Mouse (Mus musculus): ENCODE data around the gene Rep15. TPM values are rescaled to one million over a fixed set of nuclear protein-coding genes. Genes with fewer than 3 reads are reported as not detected.

The Rep15 gene
- polyA plus RNA-seq, 1 experiment: 0.16 TPM

DNA sequence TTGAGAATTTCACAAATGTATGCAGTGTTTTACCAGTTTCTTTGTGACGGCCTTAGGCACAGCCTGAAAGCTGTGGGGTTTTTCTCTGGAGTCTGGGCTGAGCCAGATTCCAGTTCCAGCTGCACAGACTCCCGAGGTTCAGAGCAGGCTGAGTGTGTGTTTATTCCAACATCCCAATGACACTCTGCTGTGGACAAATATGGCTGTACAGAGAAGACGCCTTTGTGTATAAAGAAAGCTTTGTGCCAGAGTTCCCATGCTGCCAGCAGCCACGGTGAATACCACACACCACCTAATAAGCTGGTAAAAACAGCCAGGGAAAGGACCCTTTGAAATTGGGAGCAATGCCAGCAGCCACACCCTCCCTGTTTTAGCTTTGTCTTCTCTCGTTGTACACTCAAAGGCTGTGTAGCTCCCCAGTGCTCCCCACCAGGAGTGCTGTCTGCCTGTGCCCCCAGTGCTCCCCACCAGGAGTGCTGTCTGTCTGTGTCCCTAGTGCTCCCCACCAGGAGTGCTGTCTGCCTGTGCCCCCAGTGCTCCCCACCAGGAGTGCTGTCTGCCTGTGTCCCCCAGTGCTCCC is 43.5 kb downstream of the Rep15 start:
- H3K36me3 ChIP-seq (ENCODE audit: control insufficient read depth, insufficient read depth, low read length): no peaks in the 10 kb centered on the region
- H3K4me1 ChIP-seq (replicated peaks; ENCODE audit: control insufficient read depth, insufficient read depth, low read length): peaks cover 6% of the 10 kb centered on the region
- no peak overlapping the region for H3K4me3 ChIP-seq (ENCODE audit: control insufficient read depth, insufficient read depth, low read length)
- no peak overlapping the region for H3K27ac ChIP-seq (ENCODE audit: control insufficient read depth, insufficient read depth, low read length)
- DNase-seq: no peak
- TF ChIP-seq POLR2A (IDR thresholded peaks at IDR 0.05; ENCODE audit: control insufficient read depth, extremely low read depth, insufficient read depth, low read length, poor library complexity) (no peak), CTCF (IDR thresholded peaks at IDR 0.05; ENCODE audit: borderline replicate concordance, control insufficient read depth, extremely low read depth, insufficient read depth, low read length, poor library complexity) (no peak)
- no peaks in the 10 kb centered on the region for H3K27me3 ChIP-seq (ENCODE audit: control insufficient read depth, insufficient read depth, low read length)
- 66% methylated on average over 5 of the region's 5 CpGs for WGBS

DNA sequence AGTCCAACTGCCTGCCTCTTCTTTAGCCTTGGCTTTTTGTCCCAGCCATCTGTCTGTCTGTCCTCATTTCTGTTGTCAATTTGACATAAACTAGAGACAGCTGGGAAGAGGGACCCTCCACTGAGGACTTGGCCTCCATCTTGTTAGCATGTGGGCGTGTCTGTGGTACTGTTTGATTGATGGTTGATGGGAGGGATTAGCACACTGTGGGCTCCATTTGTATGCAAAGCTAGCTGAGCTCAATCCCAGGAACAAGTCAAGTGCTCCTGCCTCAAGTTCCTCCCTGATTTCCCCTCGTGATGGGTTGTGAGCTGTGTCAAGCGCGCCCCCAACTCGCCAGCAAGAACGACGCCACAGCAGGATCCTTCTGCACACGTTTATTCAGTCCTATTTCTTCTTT is 44.5 kb downstream of the Rep15 start:
- WGBS: 99% methylated on average over 8 of the region's 8 CpGs
- Histone ChIP-seq H3K36me3 (ENCODE audit: control insufficient read depth, insufficient read depth, low read length) (no peaks in the 10 kb centered on the region), H3K27ac (ENCODE audit: control insufficient read depth, insufficient read depth, low read length) (no peak overlapping the region), H3K27me3 (ENCODE audit: control insufficient read depth, insufficient read depth, low read length) (no peaks in the 10 kb centered on the region), H3K4me3 (ENCODE audit: control insufficient read depth, insufficient read depth, low read length) (no peak overlapping the region), H3K4me1 (replicated peaks; ENCODE audit: control insufficient read depth, insufficient read depth, low read length) (peaks cover 6% of the 10 kb centered on the region)
- no peak for TF ChIP-seq CTCF (IDR thresholded peaks at IDR 0.05; ENCODE audit: borderline replicate concordance, control insufficient read depth, extremely low read depth, insufficient read depth, low read length, poor library complexity)
- TF ChIP-seq POLR2A (IDR thresholded peaks at IDR 0.05; ENCODE audit: control insufficient read depth, extremely low read depth, insufficient read depth, low read length, poor library complexity): no peak
- no peak for DNase-seq

- TF ChIP-seq CTCF (IDR thresholded peaks at IDR 0.05; ENCODE audit: borderline replicate concordance, control insufficient read depth, extremely low read depth, insufficient read depth, low read length, poor library complexity) (no peak), POLR2A (IDR thresholded peaks at IDR 0.05; ENCODE audit: control insufficient read depth, extremely low read depth, insufficient read depth, low read length, poor library complexity) (no peak)
- Histone ChIP-seq H3K4me1 (replicated peaks; ENCODE audit: control insufficient read depth, insufficient read depth, low read length) (peaks cover 6% of the 10 kb centered on the region), H3K36me3 (ENCODE audit: control insufficient read depth, insufficient read depth, low read length) (no peaks in the 10 kb centered on the region), H3K27me3 (ENCODE audit: control insufficient read depth, insufficient read depth, low read length) (no peaks in the 10 kb centered on the region), H3K27ac (ENCODE audit: control insufficient read depth, insufficient read depth, low read length) (no peak overlapping the region), H3K4me3 (ENCODE audit: control insufficient read depth, insufficient read depth, low read length) (no peak overlapping the region)
- 96% methylated on average over 10 of the region's 10 CpGs for WGBS
- DNase-seq: no peak
Measured at GRCm38 (mm10) chr6:147079919-147080318, 47.5 kb downstream of the Rep15 start.

Other genes with a start within 250 kb of the Rep15 start
- gene Arntl2, start 236.5 kb upstream of the Rep15 start, polyA plus RNA-seq (2012; rRNA removed): 5.2 and 6.2 TPM in 2 replicates
- 0.42 TPM in 1 of 2 replicates, not detected in the other for gene Smco2, start 182.5 kb upstream of the Rep15 start, polyA plus RNA-seq (2012; rRNA removed)
- 4.2 and 5.0 TPM in 2 replicates for gene Ppfibp1, start 144.1 kb upstream of the Rep15 start, polyA plus RNA-seq (2012; rRNA removed)
- not detected in 2 replicates for gene 1700034J05Rik, start 78.2 kb upstream of the Rep15 start, polyA plus RNA-seq (2012; rRNA removed)
- gene Mrps35, start 10.2 kb downstream of the Rep15 start, polyA plus RNA-seq (2012; rRNA removed): 8.4 and 9.4 TPM in 2 replicates
- 2.8 and 2.9 TPM in 2 replicates for gene Mansc4, start 54.4 kb downstream of the Rep15 start, polyA plus RNA-seq (2012; rRNA removed)
- 27.2 and 33.8 TPM in 2 replicates for gene Klhl42, start 58.8 kb downstream of the Rep15 start, polyA plus RNA-seq (2012; rRNA removed)
- 2.4 and 3.3 TPM in 2 replicates for gene Pthlh, start 231.6 kb downstream of the Rep15 start, polyA plus RNA-seq (2012; rRNA removed)

Measured in thymus, adult 2 months (tissue).